Mouse (Mus musculus) thymus, adult 2 months (tissue): ENCODE measurements around the gene Stag1.

Experiments
- CTCF ChIP-seq: fragments of 200-500 bp; IDR thresholded peaks from 2 replicates; pipeline ENCODE4 v1.5.1; 2012; ENCODE audit warnings: mild to moderate bottlenecking, control low read depth, low read length, moderate library complexity, borderline replicate concordance; ENCODE audit not compliant: control insufficient read depth, poor library complexity, insufficient read depth; ENCODE audit errors: extremely low read depth
- POLR2A ChIP-seq: fragments of 200-500 bp; IDR thresholded peaks from 2 replicates; pipeline ENCODE4 v1.6.1; 2012; ENCODE audit warnings: mild to moderate bottlenecking, low read length, control low read depth, moderate library complexity; ENCODE audit not compliant: control insufficient read depth, poor library complexity, insufficient read depth; ENCODE audit errors: extremely low read depth

DNA sequence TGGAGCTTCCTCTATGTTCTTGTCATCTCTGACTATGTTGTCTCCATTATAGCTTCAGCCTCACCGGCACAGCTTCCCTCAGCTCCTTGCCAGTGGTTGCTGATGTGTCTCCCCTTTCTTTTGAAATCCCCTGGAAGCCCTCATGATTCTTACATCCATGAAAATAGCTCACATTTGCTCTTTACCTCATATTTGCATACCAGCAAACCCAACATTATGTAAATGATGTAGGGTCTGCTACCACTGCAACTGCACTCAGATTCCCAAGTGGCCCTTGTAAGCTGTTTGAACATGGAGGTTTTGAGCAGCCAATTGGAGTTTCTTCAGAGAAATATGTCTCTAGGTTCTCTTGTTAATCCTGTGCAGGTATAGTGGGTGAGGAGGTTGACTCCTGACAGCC, 110.0 kb downstream of the Stag1 start:
- TF ChIP-seq POLR2A (no peak), CTCF (no peak)
